Mouse (Mus musculus): ENCODE results near the gene Samd1. TPM values are rescaled to one million over a fixed set of nuclear protein-coding genes. Genes with fewer than 3 reads are reported as not detected.
"Not testable (repeated sequence)": the region's sequence is repeated elsewhere in the genome, so short reads cannot be mapped to it uniquely, and the experiment has no call there.

Samd1 gene
- polyA plus RNA-seq, 1 experiment from 2014 or later, result 13.6 TPM

DNA sequence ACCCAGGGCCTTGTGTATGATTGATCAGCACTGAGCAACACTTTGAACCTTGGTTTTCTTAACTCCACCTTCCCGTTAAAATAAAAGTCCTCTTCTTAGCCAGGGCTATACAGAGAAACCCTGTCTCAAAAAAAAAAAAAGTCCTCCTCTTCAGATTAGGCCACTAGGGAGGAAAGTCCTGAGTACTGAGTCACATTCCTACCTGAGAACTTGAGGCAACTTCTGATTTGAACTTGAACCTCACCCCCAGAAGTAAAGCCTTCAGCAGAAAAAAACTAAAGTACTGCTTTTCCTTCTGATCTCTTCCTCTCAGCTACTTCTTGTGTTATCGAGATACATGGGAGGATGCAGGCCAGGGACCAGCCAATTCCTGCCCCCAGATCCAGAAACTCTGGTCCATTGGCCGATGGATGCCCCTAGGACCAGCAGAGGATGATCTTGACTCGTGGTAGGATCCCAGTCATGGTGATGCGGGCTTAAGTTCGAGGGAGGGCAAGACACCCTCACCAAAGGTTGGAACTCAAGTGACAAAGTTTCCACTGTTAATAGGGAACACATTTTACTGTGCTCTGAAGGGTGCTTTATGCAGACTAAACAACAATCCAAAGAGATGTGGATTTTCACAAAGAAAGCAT lies 6.3 kb downstream of the Samd1 start:
- peaks cover 5% of the 10 kb centered on the region; the same call in 1 of the 2 replicates for H3K36me3 ChIP-seq (ENCODE audit: control insufficient read depth, insufficient read depth, low read length)
- H3K4me1 ChIP-seq (ENCODE audit: control insufficient read depth, insufficient read depth, low read length), result peaks cover 17% of the 10 kb centered on the region
- ATAC-seq (ENCODE audit: low read depth), result no peak
- no peak overlapping the region for H3K9ac ChIP-seq (replicated peaks; ENCODE audit: low read depth, low read length)
- 0 out of 2 replicates have a peak, but pooled peaks cover 6% of the 10 kb centered on the region for H3K27me3 ChIP-seq (ENCODE audit: control insufficient read depth, insufficient read depth, low read length)
- H3K4me2 ChIP-seq (ENCODE audit: low read depth, low read length), result peak overlapping the region; percentile 94
- no peaks in the 10 kb centered on the region for H3K9me3 ChIP-seq (ENCODE audit: control insufficient read depth, low read length)
- H3K4me3 ChIP-seq (ENCODE audit: low read depth, low read length), result peak overlapping the region; percentile 44
- WGBS, result 78% methylated on average over 6 of the region's 6 CpGs
- no peak overlapping the region for H3K27ac ChIP-seq (ENCODE audit: low read depth, low read length)

GRCm38 (mm10) chr8:84004533-84005201 lies 7.2 kb downstream of the Samd1 start:
- peak overlapping the region; percentile 44 for H3K4me3 ChIP-seq (ENCODE audit: low read depth, low read length)
- 0 out of 2 replicates have a peak, but pooled peaks cover 6% of the 10 kb centered on the region for H3K27me3 ChIP-seq (ENCODE audit: control insufficient read depth, insufficient read depth, low read length)
- H3K9ac ChIP-seq (replicated peaks; ENCODE audit: low read depth, low read length), result peak overlapping the region; percentile 67
- H3K9me3 ChIP-seq (ENCODE audit: control insufficient read depth, low read length), result no peaks in the 10 kb centered on the region
- peak overlapping the region; percentile 61 for H3K27ac ChIP-seq (ENCODE audit: low read depth, low read length)
- peak overlapping the region; percentile 94 for H3K4me2 ChIP-seq (ENCODE audit: low read depth, low read length)
- peaks cover 5% of the 10 kb centered on the region; the same call in 1 of the 2 replicates for H3K36me3 ChIP-seq (ENCODE audit: control insufficient read depth, insufficient read depth, low read length)
- under 1% methylated on average over 30 of the region's 30 CpGs for WGBS
- peak; percentile 73 for ATAC-seq (ENCODE audit: low read depth)
- H3K4me1 ChIP-seq (ENCODE audit: control insufficient read depth, insufficient read depth, low read length), result peaks cover 7% of the 10 kb centered on the region; the same call in 1 of the 2 replicates

DNA sequence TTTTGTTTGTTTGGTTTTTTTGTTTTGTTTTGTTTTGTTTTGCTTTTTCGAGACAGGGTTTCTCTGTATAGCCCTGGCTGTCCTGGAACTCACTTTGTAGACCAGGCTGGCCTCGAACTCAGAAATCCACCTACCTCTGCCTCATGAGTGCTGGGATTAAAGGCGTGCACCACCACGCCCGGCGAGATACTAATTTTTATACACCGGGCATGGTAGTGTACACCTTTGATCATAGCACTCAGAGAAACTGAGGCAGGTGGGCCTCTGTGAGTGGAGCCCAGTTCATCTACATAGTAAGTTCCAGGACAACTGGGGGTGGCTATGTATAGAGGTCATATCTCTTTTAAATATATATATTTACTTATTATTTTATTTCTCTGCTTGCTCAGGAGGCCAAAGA lies 8.0 kb downstream of the Samd1 start:
- H3K9ac ChIP-seq (replicated peaks; ENCODE audit: low read depth, low read length); H3K4me3 ChIP-seq (ENCODE audit: low read depth, low read length): not testable (repeated sequence)

GRCm38 (mm10) chr8:84008362-84008761 lies 10.9 kb downstream of the Samd1 start:
- Histone ChIP-seq H3K9ac (replicated peaks; ENCODE audit: low read depth, low read length) (no peak overlapping the region), H3K9me3 (ENCODE audit: control insufficient read depth, low read length) (no peaks in the 10 kb centered on the region), H3K36me3 (ENCODE audit: control insufficient read depth, insufficient read depth, low read length) (no peaks in the 10 kb centered on the region), H3K4me1 (ENCODE audit: control insufficient read depth, insufficient read depth, low read length) (peaks cover 22% of the 10 kb centered on the region; the same call in 1 of the 2 replicates), H3K27ac (ENCODE audit: low read depth, low read length) (no peak overlapping the region), H3K4me2 (ENCODE audit: low read depth, low read length) (no peak overlapping the region), H3K4me3 (ENCODE audit: low read depth, low read length) (no peak overlapping the region), H3K27me3 (ENCODE audit: control insufficient read depth, insufficient read depth, low read length) (peaks cover 32% of the 10 kb centered on the region)
- 37% methylated on average over 7 of the region's 7 CpGs for whole genome bisulfite sequencing
- no peak for ATAC-seq (ENCODE audit: low read depth)

More for the DNA sequence above, 8.0 kb downstream of the Samd1 start:
- not testable (repeated sequence) for ATAC-seq (ENCODE audit: low read depth); H3K36me3 ChIP-seq (ENCODE audit: control insufficient read depth, insufficient read depth, low read length); H3K4me2 ChIP-seq (ENCODE audit: low read depth, low read length); H3K9me3 ChIP-seq (ENCODE audit: control insufficient read depth, low read length); H3K4me1 ChIP-seq (ENCODE audit: control insufficient read depth, insufficient read depth, low read length); H3K27ac ChIP-seq (ENCODE audit: low read depth, low read length)
- H3K27me3 ChIP-seq (ENCODE audit: control insufficient read depth, insufficient read depth, low read length), result peaks cover 10% of the 10 kb centered on the region
- 93% methylated on average over 7 of the region's 7 CpGs for WGBS

- peaks cover 36% of the 10 kb centered on the region for H3K27me3 ChIP-seq (ENCODE audit: control insufficient read depth, insufficient read depth, low read length)
- H3K27ac ChIP-seq (ENCODE audit: low read depth, low read length), result no peak overlapping the region
- H3K9me3 ChIP-seq (ENCODE audit: control insufficient read depth, low read length), result no peaks in the 10 kb centered on the region
- no peak overlapping the region for H3K9ac ChIP-seq (replicated peaks; ENCODE audit: low read depth, low read length)
- peaks cover 17% of the 10 kb centered on the region; the same call in 1 of the 2 replicates for H3K4me1 ChIP-seq (ENCODE audit: control insufficient read depth, insufficient read depth, low read length)
- H3K36me3 ChIP-seq (ENCODE audit: control insufficient read depth, insufficient read depth, low read length), result no peaks in the 10 kb centered on the region
- WGBS, result under 1% methylated on average over 11 of the region's 11 CpGs
- H3K4me2 ChIP-seq (ENCODE audit: low read depth, low read length), result no peak overlapping the region
- no peak overlapping the region for H3K4me3 ChIP-seq (ENCODE audit: low read depth, low read length)
- ATAC-seq (ENCODE audit: low read depth), result no peak
These were observed 12.4 kb downstream of the Samd1 start for GRCm38 (mm10) chr8:84009876-84010275.

DNA sequence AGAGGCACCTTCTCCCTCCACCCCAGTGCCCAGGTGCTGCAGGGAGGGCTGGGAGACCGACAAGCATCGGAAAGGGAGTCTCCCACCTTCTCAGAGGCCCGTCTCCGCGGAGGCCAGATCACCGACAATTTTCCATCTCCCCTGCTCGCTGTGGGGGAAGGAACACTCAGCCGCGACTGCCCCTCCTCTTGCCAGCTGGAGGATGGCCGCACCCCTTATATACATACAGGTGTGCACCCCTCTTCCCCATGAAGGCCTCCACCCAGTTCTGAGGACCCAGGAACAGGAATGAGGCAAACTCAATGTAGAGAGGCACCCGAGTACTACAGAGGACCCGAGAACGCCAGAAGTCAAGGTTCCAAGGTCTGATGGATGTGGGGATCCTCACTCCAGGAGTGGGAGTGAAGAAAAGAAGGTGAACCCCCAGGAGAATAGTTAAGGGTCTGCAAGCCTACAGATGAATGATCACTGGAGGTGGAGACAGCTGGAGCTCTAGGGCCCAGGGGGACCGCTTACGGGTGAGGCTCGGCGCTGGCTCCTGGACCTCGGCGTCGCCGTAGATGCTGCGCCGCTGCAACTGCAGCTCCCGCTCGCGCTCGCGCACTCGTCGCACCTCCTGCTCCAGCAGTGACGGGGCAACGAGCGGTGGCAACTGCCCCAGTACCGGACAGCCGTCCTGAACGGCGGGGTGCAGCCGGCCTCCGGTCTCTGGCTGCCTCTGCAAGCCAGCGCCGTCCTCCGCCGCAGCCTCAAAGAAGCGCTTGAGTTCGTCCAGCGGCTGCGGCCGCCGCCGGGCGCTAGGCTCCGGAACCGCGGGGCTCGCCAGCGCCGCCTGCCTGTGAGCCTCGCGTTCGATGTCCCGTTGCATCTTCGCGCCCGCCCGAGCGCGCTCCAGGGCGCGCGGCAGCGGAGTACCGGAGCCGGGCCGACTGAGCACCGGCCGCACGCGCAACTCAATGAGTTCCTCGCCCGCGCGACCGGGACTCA lies 13.4 kb downstream of the Samd1 start:
- no peaks in the 10 kb centered on the region for H3K36me3 ChIP-seq (ENCODE audit: control insufficient read depth, insufficient read depth, low read length)

DNA sequence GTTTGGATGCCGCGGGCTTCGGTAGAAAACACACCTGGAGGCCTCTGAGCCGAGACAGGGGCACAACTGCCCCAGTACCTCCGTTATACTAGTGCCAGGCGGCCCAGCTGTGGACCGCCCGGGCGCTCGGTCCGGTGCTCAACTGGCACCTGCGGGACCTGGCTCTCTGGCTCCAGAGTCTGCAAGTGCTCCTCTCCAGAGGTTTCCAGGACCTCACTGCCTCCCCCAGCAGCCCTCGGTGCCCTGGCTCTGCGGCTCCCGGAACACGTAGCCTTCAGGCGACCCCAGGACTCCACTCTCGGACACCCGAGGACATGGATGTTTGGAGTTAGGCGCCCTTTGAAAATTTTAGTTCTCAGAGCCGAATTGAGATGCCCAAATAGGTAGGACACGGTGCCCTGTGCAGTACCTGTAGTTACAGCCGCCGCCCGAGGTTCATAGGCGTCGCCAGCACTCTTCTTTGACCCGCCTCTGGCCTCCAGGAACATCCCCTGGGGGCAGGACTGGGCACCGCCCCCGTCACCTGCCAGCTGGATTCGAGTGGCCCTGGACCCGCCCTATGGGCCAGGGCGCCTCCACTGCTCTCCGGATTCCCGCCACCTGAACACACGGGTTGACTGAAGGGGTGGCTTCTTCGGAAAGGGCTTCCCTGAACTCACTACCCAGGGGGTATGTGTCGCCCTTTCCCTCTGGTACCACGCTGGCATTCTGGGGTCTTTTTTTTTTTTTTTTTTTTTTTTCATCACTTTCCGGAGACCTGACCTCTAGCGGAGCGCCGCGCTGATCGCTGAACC lies 14.4 kb downstream of the Samd1 start, which contains the start of gene 2210011C24Rik:
TSS of gene 2210011C24Rik (minus strand) at position 467 of the 794 bp plus-strand sequence.
- Histone ChIP-seq H3K9ac (replicated peaks; ENCODE audit: low read depth, low read length) (peak within 1 kb of the TSS; percentile 55), H3K4me1 (ENCODE audit: control insufficient read depth, insufficient read depth, low read length) (peaks cover 17% of the 10 kb centered on the region; the same call in 1 of the 2 replicates), H3K27ac (ENCODE audit: low read depth, low read length) (no peak within 1 kb of the TSS), H3K4me3 (ENCODE audit: low read depth, low read length) (peak within 1 kb of the TSS; percentile 50), H3K27me3 (ENCODE audit: control insufficient read depth, insufficient read depth, low read length) (peaks cover 36% of the 10 kb centered on the region), H3K36me3 (ENCODE audit: control insufficient read depth, insufficient read depth, low read length) (no peaks in the 10 kb centered on the region), H3K9me3 (ENCODE audit: control insufficient read depth, low read length) (no peaks in the 10 kb centered on the region), H3K4me2 (ENCODE audit: low read depth, low read length) (peak within 1 kb of the TSS; percentile 97)
- ATAC-seq (ENCODE audit: low read depth), result no peak
- 2% methylated on average over 45 of the region's 45 CpGs for WGBS

More for the DNA sequence above, 13.4 kb downstream of the Samd1 start:
- Histone ChIP-seq H3K4me3 (ENCODE audit: low read depth, low read length) (peak overlapping the region; percentile 50), H3K27ac (ENCODE audit: low read depth, low read length) (no peak overlapping the region), H3K4me2 (ENCODE audit: low read depth, low read length) (peak overlapping the region; percentile 97), H3K27me3 (ENCODE audit: control insufficient read depth, insufficient read depth, low read length) (peaks cover 36% of the 10 kb centered on the region), H3K4me1 (ENCODE audit: control insufficient read depth, insufficient read depth, low read length) (peaks cover 17% of the 10 kb centered on the region; the same call in 1 of the 2 replicates), H3K9me3 (ENCODE audit: control insufficient read depth, low read length) (no peaks in the 10 kb centered on the region), H3K9ac (replicated peaks; ENCODE audit: low read depth, low read length) (peak overlapping the region; percentile 55)
- 3% methylated on average over 64 of the region's 83 CpGs for WGBS
- ATAC-seq (ENCODE audit: low read depth), result peak; percentile 50
